Mouse (Mus musculus) urinary bladder, postnatal 36 days (tissue): ENCODE data around the gene Cops2.

Experiments
- DNase-seq, 2 experiments: peaks; one replicate each; pipeline ENCODE4 v3.0.0; 2022; ENCODE audit warnings: low spot score in 2 of 2, mixed read lengths in 1 of 2

Gene Cops2

DNA sequence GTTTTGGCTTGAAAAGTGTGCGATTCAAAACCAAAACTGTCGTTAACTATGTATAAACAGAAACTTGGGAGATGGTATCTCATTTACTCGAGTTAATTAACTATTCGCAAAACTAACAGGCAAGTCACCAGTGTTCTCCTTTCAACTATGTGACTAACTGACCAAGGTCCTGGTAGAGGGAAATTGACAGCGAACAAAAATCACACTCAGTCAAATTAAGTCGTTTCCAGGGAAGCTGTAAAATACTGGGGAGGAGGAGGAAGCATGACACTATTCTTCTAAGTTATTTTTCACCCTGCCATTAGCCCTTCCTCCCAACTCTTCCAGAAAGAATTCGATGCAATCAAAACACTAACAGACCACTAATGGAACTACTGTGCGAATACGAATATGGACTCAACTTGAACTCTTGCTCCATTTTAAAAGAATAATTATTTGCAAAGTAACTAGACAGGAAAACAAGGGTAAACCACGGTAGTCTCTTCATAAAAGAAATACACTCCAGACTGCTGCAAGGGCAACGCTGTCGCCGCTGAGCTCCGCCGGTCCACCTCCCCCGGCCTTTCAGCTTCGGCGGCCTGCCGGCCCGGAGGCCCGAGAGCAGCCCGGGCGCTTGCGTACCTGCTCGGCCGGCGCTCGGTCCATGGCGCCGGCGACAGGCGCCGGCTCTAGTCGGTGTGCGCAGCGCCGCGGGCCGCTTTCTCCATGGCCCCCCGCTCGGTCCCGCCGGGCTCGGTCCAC lies 76.8 kb downstream of the Cops2 start:
- DNase-seq = no peak

DNA sequence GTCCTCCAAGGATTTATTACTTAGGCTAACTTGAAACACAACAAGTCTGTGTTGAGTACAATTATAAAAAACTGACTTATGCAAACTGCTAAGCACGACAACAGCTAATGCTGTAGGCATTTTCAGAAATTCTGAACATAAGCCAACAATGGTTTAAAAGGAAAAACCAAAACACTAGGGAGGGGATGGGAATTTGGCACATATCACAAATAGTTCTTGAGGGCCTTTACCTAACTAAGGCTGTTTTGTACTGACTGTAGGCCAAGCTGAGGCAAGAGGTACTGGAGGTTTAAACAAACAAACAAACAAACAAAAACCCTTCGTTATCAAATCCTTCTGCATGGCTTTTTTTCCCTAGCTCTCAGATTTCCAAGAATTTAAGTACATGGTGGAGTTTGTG lies 77.9 kb downstream of the Cops2 start:
- DNase-seq = no peak
